Mouse (Mus musculus) splenic B cell, adult 2 months (primary cell): ENCODE data around the gene Tpm3.

ENCODE experiments used
- DNase-seq: peaks from one replicate; pipeline ENCODE4 v3.0.0-alpha.2; 2011; ENCODE audit warnings: low read depth, low spot score
- H3K27me3 ChIP-seq: 2 replicates; pipeline ENCODE4 v1.6.1; 2012; ENCODE audit warnings: mild to moderate bottlenecking, low read length, moderate library complexity, mixed read lengths; ENCODE audit not compliant: control insufficient read depth, poor library complexity, insufficient read depth, severe bottlenecking
- H3K36me3 ChIP-seq: 2 replicates; pipeline ENCODE4 v1.6.1; 2012; ENCODE audit warnings: mild to moderate bottlenecking, low read length, moderate library complexity, mixed read lengths; ENCODE audit not compliant: control insufficient read depth, poor library complexity, insufficient read depth, severe bottlenecking

Tpm3 gene

GRCm38 (mm10) chr3:90079133-90079762 is 6.8 kb downstream of the Tpm3 start:
- Histone ChIP-seq H3K36me3 (no peaks in the 10 kb centered on the region; the same call in 1 of the 2 replicates), H3K27me3 (no peaks in the 10 kb centered on the region)
- DNase-seq: peak; percentile 96

GRCm38 (mm10) chr3:90079763-90080497 is 7.5 kb downstream of the Tpm3 start:
- Histone ChIP-seq H3K36me3 (no peaks in the 10 kb centered on the region; the same call in none of the 2 replicates), H3K27me3 (no peaks in the 10 kb centered on the region)
- DNase-seq: peak; percentile 81

- H3K27me3 ChIP-seq: no peaks in the 10 kb centered on the region
- H3K36me3 ChIP-seq: no peaks in the 10 kb centered on the region; the same call in none of the 2 replicates
- DNase-seq: no peak
Observed at GRCm38 (mm10) chr3:90080498-90080863, 8.0 kb downstream of the Tpm3 start.

GRCm38 (mm10) chr3:90081365-90082240 is 9.2 kb downstream of the Tpm3 start:
- H3K27me3 ChIP-seq: no peaks in the 10 kb centered on the region
- H3K36me3 ChIP-seq: no peaks in the 10 kb centered on the region; the same call in none of the 2 replicates
- peak; percentile 77 for DNase-seq

- DNase-seq: no peak
- no peaks in the 10 kb centered on the region for H3K27me3 ChIP-seq
- H3K36me3 ChIP-seq: peaks cover 7% of the 10 kb centered on the region
Observed at GRCm38 (mm10) chr3:90083034-90083433, 10.6 kb downstream of the Tpm3 start.

- DNase-seq: peak; percentile 63
- peaks cover 14% of the 10 kb centered on the region for H3K36me3 ChIP-seq
Observed at GRCm38 (mm10) chr3:90083698-90084324, 11.4 kb downstream of the Tpm3 start.

GRCm38 (mm10) chr3:90084790-90085189 is 12.3 kb downstream of the Tpm3 start:
- peaks cover 17% of the 10 kb centered on the region for H3K36me3 ChIP-seq
- no peak for DNase-seq
- H3K27me3 ChIP-seq: no peaks in the 10 kb centered on the region

More at GRCm38 (mm10) chr3:90083698-90084324, 11.4 kb downstream of the Tpm3 start:
- no peaks in the 10 kb centered on the region for H3K27me3 ChIP-seq

GRCm38 (mm10) chr3:90085281-90085680 is 12.8 kb downstream of the Tpm3 start:
- peaks cover 20% of the 10 kb centered on the region for H3K36me3 ChIP-seq
- no peaks in the 10 kb centered on the region for H3K27me3 ChIP-seq
- no peak for DNase-seq

- DNase-seq: no peak
- Histone ChIP-seq H3K27me3 (no peaks in the 10 kb centered on the region), H3K36me3 (peaks cover 23% of the 10 kb centered on the region)
Observed at GRCm38 (mm10) chr3:90086068-90086467, 13.6 kb downstream of the Tpm3 start.

- H3K36me3 ChIP-seq: peaks cover 31% of the 10 kb centered on the region
- H3K27me3 ChIP-seq: no peaks in the 10 kb centered on the region
Observed at GRCm38 (mm10) chr3:90088617-90089016, 16.2 kb downstream of the Tpm3 start.

GRCm38 (mm10) chr3:90090892-90091291 is 18.4 kb downstream of the Tpm3 start:
- DNase-seq: no peak
- Histone ChIP-seq H3K27me3 (no peaks in the 10 kb centered on the region), H3K36me3 (peaks cover 32% of the 10 kb centered on the region)

More at GRCm38 (mm10) chr3:90088617-90089016, 16.2 kb downstream of the Tpm3 start:
- no peak for DNase-seq

GRCm38 (mm10) chr3:90094453-90094852 is 22.0 kb downstream of the Tpm3 start:
- H3K36me3 ChIP-seq: peaks cover 23% of the 10 kb centered on the region
- DNase-seq: no peak
- no peaks in the 10 kb centered on the region for H3K27me3 ChIP-seq

GRCm38 (mm10) chr3:90097928-90098327 is 25.5 kb downstream of the Tpm3 start:
- H3K36me3 ChIP-seq: peaks cover 11% of the 10 kb centered on the region
- no peak for DNase-seq
- no peaks in the 10 kb centered on the region for H3K27me3 ChIP-seq

- DNase-seq: no peak
- H3K27me3 ChIP-seq: no peaks in the 10 kb centered on the region
- peaks cover 6% of the 10 kb centered on the region; the same call in 1 of the 2 replicates for H3K36me3 ChIP-seq
Observed at GRCm38 (mm10) chr3:90101010-90101409, 28.6 kb downstream of the Tpm3 start.
